Mouse (Mus musculus): ENCODE measurements around the gene Armcx2.
"Not testable (repeated sequence)": the region's sequence is repeated elsewhere in the genome, so short reads cannot be mapped to it uniquely, and the experiment has no call there.

Gene Armcx2

GRCm38 (mm10) chrX:134808755-134809224 lies at the start of gene Armcx2:
TSS of gene Armcx2 (minus strand) at chrX:134809221.
- peak; percentile 19 for DNase-seq (ENCODE audit: low spot score)

GRCm38 (mm10) chrX:134849662-134850061 lies 40.6 kb upstream of the Armcx2 start:
- DNase-seq (ENCODE audit: low spot score): no peak

- DNase-seq (ENCODE audit: low spot score): no peak
Observed at GRCm38 (mm10) chrX:134844424-134844823, 35.4 kb upstream of the Armcx2 start.

GRCm38 (mm10) chrX:134830508-134830907 lies 21.5 kb upstream of the Armcx2 start:
- no peak for DNase-seq (ENCODE audit: low spot score)

- DNase-seq (ENCODE audit: low spot score): peak; percentile 7
Observed at GRCm38 (mm10) chrX:134807833-134808754, 927 bp downstream of the Armcx2 start.

GRCm38 (mm10) chrX:134787728-134788127 lies 21.3 kb downstream of the Armcx2 start:
- DNase-seq (ENCODE audit: low spot score): no peak

GRCm38 (mm10) chrX:134763428-134764198 lies 45.4 kb downstream of the Armcx2 start:
- DNase-seq (ENCODE audit: low spot score): not testable (repeated sequence)

- no peak for DNase-seq (ENCODE audit: low spot score)
Observed at GRCm38 (mm10) chrX:134757293-134757995, 51.6 kb downstream of the Armcx2 start.

- peak; percentile 21 for DNase-seq (ENCODE audit: low spot score)
Observed at GRCm38 (mm10) chrX:134756434-134757292, 52.4 kb downstream of the Armcx2 start, which contains the start of gene Armcx3. TSS of gene Armcx3 (plus strand) at chrX:134756595.

Measured in ovary, postnatal 14 days (tissue).